Mouse (Mus musculus) testis, adult 2 months (tissue): Measurements from ENCODE around the gene Suco. TPM values are rescaled to one million over a fixed set of nuclear protein-coding genes. Genes with fewer than 3 reads are reported as not detected.

Source experiments
- H3K27ac ChIP-seq: fragments of 200-500 bp; 2 replicates; pipeline ENCODE4 v1.5.1; 2012; ENCODE audit warnings: low read depth, low read length; ENCODE audit not compliant: control insufficient read depth, insufficient read depth
- H3K27me3 ChIP-seq: fragments of 200-500 bp; 2 replicates; pipeline ENCODE4 v1.6.1; 2012; ENCODE audit warnings: mild to moderate bottlenecking, low read length, moderate library complexity; ENCODE audit not compliant: control insufficient read depth, insufficient read depth
- H3K36me3 ChIP-seq: fragments of 200-500 bp; 2 replicates; pipeline ENCODE4 v1.6.1; 2012; ENCODE audit warnings: mild to moderate bottlenecking, low read length; ENCODE audit not compliant: control insufficient read depth, insufficient read depth
- H3K4me1 ChIP-seq: fragments of 200-500 bp; 2 replicates; pipeline ENCODE4 v1.6.1; 2012; ENCODE audit warnings: low read length; ENCODE audit not compliant: control insufficient read depth, insufficient read depth
- H3K4me3 ChIP-seq: fragments of 200-500 bp; 2 replicates; pipeline ENCODE4 v1.5.1; 2012; ENCODE audit warnings: low read depth, mild to moderate bottlenecking, low read length, moderate library complexity, mixed read lengths; ENCODE audit not compliant: control insufficient read depth
- CTCF ChIP-seq: fragments of 200-500 bp; IDR thresholded peaks from 2 replicates; pipeline ENCODE4 v1.5.1; 2012; ENCODE audit warnings: low read depth, mild to moderate bottlenecking, inconsistent platforms, low read length, moderate library complexity; ENCODE audit not compliant: control insufficient read depth, insufficient read depth, insufficient replicate concordance
- POLR2A ChIP-seq: fragments of 200-500 bp; IDR thresholded peaks from 2 replicates; pipeline ENCODE4 v1.6.1; 2012; ENCODE audit warnings: low read depth, mild to moderate bottlenecking, inconsistent platforms, low read length, moderate library complexity; ENCODE audit not compliant: control insufficient read depth
- polyA plus RNA-seq: library from polyadenylated mRNA; depleted of rRNA; stranded (reverse); fragments of >200 nt; gene quantifications from 2 replicates; pipeline ENCODE4 v1.2.3, GENCODE M21; 2012

The Suco gene
- polyA plus RNA-seq, 1 experiment = 25.4 TPM

DNA sequence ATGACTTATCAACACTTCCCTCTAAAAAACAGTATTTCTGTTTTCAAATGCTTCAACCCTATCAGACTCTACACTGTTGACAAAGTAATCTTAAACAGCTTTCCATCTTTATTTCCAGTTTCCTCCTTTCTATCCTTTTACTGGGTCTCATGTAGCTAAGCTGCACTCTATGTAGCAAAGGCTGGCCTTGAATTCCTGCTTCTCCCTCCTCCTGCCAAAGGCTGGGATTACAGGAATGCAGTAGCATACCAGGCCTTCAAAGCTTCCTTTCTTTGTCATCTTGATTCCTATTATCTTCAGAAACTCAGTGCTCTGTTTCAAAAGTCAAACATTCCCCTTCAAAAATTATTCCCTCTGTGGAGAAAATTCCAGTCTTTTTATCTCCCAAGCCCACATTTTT is 8.1 kb downstream of the Suco start:
- Histone ChIP-seq H3K4me3 (no peak overlapping the region), H3K4me1 (no peaks in the 10 kb centered on the region), H3K27ac (no peak overlapping the region), H3K36me3 (no peaks in the 10 kb centered on the region), H3K27me3 (no peaks in the 10 kb centered on the region)
- TF ChIP-seq CTCF (no peak), POLR2A (no peak)

DNA sequence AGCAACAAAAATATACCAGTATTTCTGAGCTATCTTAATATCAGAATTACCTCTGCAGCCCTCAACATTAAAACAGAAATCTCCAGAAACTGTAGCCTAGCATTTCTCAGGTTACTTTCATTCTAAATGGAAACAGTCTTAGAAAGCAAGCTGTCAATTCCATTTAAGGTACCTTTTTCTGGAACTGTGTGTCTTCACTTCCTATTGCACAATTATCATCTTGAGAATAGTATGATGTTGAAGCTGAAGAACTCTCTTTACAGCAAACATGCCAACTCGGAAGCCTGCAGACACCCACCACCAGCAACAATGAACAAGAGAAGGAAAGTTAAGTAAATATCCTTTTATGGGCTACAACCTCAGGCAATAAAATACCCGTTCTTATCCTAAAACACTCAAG is 12.7 kb downstream of the Suco start:
- Histone ChIP-seq H3K4me3 (no peak overlapping the region), H3K27ac (no peak overlapping the region), H3K4me1 (no peaks in the 10 kb centered on the region), H3K36me3 (no peaks in the 10 kb centered on the region), H3K27me3 (no peaks in the 10 kb centered on the region)
- no peak for TF ChIP-seq POLR2A
- no peak for TF ChIP-seq CTCF

DNA sequence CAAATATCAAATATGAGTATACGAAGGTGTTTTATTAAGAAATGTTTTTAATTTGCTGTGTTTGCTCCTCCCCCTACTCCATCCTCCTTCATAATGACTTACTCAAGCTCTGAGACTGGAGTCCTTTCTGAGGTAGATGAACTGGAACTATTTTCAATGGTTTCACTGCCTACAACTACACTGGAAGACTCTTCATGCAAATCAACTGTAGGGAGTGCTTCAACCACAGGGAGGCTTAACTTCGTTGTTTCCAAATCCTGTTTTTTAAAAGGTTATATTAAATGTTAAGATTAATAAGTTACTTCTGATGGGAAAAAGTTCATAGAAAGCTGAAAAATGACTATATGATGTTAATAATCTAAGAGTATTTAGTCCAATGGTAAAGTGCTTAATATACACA is 17.2 kb downstream of the Suco start:
- Histone ChIP-seq H3K4me1 (no peaks in the 10 kb centered on the region), H3K27me3 (no peaks in the 10 kb centered on the region), H3K4me3 (no peak overlapping the region), H3K36me3 (no peaks in the 10 kb centered on the region; the same call in 1 of the 2 replicates), H3K27ac (no peak overlapping the region)
- TF ChIP-seq POLR2A = no peak

DNA sequence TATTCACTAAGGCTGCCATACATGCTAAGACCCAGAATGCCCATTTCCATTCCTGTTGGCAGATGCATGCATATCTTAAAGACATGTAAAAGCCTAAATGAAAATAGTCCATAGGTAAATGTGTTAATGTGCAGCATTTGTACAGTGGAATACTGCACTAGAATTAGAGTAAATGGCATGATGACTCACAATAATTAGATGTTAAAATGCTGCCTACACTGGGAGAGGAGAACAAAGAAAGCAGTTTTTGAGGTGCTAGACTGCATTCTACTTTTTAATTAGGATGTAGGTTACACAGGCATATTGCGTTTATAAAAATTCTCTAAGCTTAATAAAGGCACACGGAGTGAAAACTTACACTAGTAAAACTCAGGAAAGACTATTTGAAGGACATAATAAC is 49.8 kb downstream of the Suco start:
- Histone ChIP-seq H3K27me3 (no peaks in the 10 kb centered on the region), H3K4me1 (no peaks in the 10 kb centered on the region), H3K4me3 (no peak overlapping the region), H3K27ac (no peak overlapping the region), H3K36me3 (no peaks in the 10 kb centered on the region)
- TF ChIP-seq POLR2A (no peak), CTCF (no peak)

DNA sequence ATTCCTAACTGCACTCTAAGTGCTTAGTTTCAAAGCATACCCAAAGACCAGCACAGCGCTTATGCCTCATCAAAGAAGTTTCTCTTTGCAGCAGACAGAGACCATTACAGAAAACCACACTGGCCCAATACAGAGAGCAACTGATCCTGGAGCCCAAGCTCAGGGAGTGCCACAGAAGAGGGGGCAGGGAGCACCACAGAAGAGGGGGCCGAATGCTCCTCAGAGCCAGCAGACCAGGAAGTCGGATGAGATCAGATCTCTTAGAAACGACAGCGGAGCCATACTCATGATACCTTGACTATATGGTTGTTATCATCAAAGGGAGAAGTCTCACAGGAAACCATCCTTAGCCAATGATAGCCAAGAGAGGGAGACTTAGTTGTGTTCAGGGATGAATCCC is 67.1 kb downstream of the Suco start:
- Histone ChIP-seq H3K36me3 (no peaks in the 10 kb centered on the region), H3K27ac (no peak overlapping the region), H3K4me3 (no peak overlapping the region), H3K4me1 (no peaks in the 10 kb centered on the region), H3K27me3 (no peaks in the 10 kb centered on the region)
- TF ChIP-seq POLR2A (no peak), CTCF (no peak)

DNA sequence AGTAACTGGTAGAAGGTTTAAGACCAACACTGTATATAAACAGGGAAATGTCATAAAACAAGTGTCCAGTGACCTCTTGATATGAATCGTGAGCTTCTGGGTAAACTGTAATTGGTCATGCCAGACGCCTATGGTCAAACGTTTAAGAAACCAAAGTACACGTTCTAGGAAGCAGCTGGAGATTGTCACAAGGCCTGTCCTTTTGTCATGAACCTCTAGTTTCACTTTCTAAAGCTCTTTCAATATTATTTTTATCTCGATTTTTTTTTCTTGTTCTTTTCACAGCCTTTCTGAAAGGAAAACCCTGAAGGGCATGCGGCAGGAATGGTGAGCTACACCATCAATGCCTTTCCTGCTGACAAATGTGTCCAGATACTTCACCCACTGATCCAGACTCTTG is 67.5 kb downstream of the Suco start:
- H3K4me1 ChIP-seq = no peaks in the 10 kb centered on the region
- H3K27me3 ChIP-seq = no peaks in the 10 kb centered on the region
- no peak overlapping the region for H3K27ac ChIP-seq
- H3K4me3 ChIP-seq = no peak overlapping the region
- no peaks in the 10 kb centered on the region for H3K36me3 ChIP-seq
- TF ChIP-seq POLR2A (no peak), CTCF (no peak)

DNA sequence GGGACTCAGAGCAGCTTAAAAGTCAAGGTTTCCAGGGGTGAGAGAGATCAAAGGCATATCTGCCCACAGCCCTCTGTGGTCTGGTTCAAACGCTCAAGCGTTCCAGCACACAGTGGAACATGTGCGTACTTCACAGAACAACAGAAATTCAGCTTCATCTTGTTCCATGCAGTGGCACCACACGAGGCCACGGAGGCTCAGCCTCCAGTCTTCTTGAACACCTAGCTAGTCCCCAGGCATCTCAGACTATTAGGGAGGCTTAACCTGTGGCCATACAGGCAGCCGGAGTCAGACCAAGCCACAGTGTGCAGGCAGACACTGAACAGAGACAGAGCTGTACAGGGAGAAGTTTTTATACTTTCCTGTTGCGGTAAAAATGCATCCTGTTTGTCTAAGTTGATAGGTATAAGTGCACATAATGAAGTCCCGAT is 71.9 kb downstream of the Suco start:
- no peak overlapping the region for H3K4me3 ChIP-seq
- no peaks in the 10 kb centered on the region for H3K4me1 ChIP-seq
- no peaks in the 10 kb centered on the region for H3K36me3 ChIP-seq
- no peak for TF ChIP-seq CTCF
- no peak for TF ChIP-seq POLR2A
- H3K27ac ChIP-seq = no peak overlapping the region
- H3K27me3 ChIP-seq = no peaks in the 10 kb centered on the region

DNA sequence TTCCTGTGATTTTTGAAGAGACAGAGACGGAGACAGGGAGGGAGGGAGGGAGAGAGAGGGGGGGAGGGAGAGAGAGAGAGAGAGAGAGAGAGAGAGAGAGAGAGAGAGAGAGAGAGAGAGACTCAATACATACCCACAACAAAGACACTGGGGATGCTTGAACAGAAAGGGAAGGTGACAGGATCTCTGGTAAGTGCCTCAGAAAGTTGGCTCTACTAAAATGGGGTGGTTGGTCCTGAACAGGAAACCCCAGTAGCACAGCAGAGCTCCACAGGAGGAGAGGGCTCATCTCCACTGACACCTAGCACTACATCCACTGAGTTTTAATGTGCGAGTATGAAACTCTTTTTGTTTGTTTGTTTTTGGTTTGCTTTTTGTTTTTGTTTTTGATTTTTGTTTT is 75.2 kb downstream of the Suco start:
- H3K27me3 ChIP-seq = no peaks in the 10 kb centered on the region
- no peaks in the 10 kb centered on the region for H3K36me3 ChIP-seq
- H3K4me3 ChIP-seq = no peak overlapping the region
- no peaks in the 10 kb centered on the region for H3K4me1 ChIP-seq
- no peak for TF ChIP-seq CTCF
- no peak for TF ChIP-seq POLR2A
- no peak overlapping the region for H3K27ac ChIP-seq
